Mouse (Mus musculus) lung, postnatal 0 days (tissue): Measurements from ENCODE around the gene Alox5ap.

Experiments used
- CTCF ChIP-seq: IDR thresholded peaks from 2 replicates; pipeline ENCODE4 v1.5.1; 2016; ENCODE audit warnings: antibody characterized with exemption, mild to moderate bottlenecking
- EP300 ChIP-seq: IDR thresholded peaks from 2 replicates; pipeline ENCODE4 v1.6.1; 2016; ENCODE audit warnings: antibody characterized with exemption, mild to moderate bottlenecking, control low read depth

DNA sequence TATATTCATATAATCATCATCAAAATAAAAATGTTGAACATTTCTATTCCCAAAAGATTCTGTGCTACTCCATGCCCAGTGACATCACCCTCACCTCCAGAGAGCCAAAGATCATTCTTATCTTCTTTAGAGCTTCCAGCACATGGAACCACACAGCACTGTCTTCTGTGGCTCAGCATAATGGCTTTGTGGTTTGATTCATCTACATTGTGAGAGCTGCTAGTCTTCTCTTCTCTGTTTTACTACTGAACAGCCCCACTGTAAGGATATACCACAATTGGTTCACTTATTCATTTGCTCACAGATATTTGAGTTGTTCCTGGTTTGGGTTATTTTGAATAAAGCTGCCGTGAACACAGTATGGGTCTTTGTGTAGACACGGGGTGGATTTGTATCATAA lies 9.0 kb upstream of the Alox5ap start:
- no peak for TF ChIP-seq CTCF
- no peak for TF ChIP-seq EP300
